13 mouse cellular contexts compared by ENCODE assay signal in genomic region chr5:121807186-121807585, GRCm38 (mm10). TPM values are rescaled to one million over a fixed set of nuclear protein-coding genes. Genes with fewer than 3 reads are reported as not detected.
DNase-seq lines count a peak whose midpoint lies in the region; ATAC-seq lines count a peak whose summit lies in the region.
"Had no signal": no experiment of that assay in that cellular context is flagged by ENCODE, and none has a peak within 500 bp of the region (broad histone marks: within the 10 kb centered on the region; RNA-seq: fewer than 3 reads in every experiment).

No protein-coding gene starts in this region.

- peaks cover 24% of the 10 kb centered on the region for H3K36me3 ChIP-seq in heart, embryonic 16.5 days (ENCODE audit: control insufficient read depth, insufficient read depth)
- peaks cover 58% of the 10 kb centered on the region for H3K36me3 ChIP-seq in neural tube, embryonic 13.5 days
- peaks cover 55% of the 10 kb centered on the region for H3K36me3 ChIP-seq in neural tube, embryonic 15.5 days

- H3K4me3 ChIP-seq in heart, embryonic 16.5 days (ENCODE audit: low read length): no peak overlapping the region
- H3K4me3 ChIP-seq in neural tube, embryonic 13.5 days: no peak overlapping the region
- no peak overlapping the region for H3K4me3 ChIP-seq in neural tube, embryonic 15.5 days (replicated peaks)
- H3K4me3 ChIP-seq: hindbrain, embryonic 15.5 days; liver, embryonic 12.5 days had no signal

- intact Hi-C loops in heart, postnatal 36 days (cut with DNase I): loop anchor here (5.0 kb wide), 1 partner anchor 35 kb away; no protein-coding TSS in a partner anchor

- no peak overlapping the region for H3K4me2 ChIP-seq in heart, embryonic 16.5 days (ENCODE audit: low read depth, low read length)
- H3K4me2 ChIP-seq in neural tube, embryonic 13.5 days: no peak overlapping the region
- H3K4me2 ChIP-seq in neural tube, embryonic 15.5 days: no peak overlapping the region
- H3K4me2 ChIP-seq: hindbrain, embryonic 15.5 days; liver, embryonic 12.5 days had no signal

- peak; percentile 23 for DNase-seq in cerebellum, adult 8-10 months
- no peak for DNase-seq in cerebellum, adult 11 months
- DNase-seq in heart, postnatal 36 days: no peak
- DNase-seq in kidney, postnatal 36 days: no peak
- DNase-seq: B cell, adult 2 months; lung, postnatal 14 days had no signal

- peaks cover 25% of the 10 kb centered on the region for H3K4me1 ChIP-seq in heart, embryonic 16.5 days (ENCODE audit: control insufficient read depth, insufficient read depth, low read length)
- peaks cover 10% of the 10 kb centered on the region; the same call in 1 of the 2 replicates for H3K4me1 ChIP-seq in neural tube, embryonic 13.5 days (replicated peaks)
- H3K4me1 ChIP-seq in neural tube, embryonic 15.5 days: peaks cover 6% of the 10 kb centered on the region
- H3K4me1 ChIP-seq: hindbrain, embryonic 15.5 days had no signal

- no peaks in the 10 kb centered on the region for H3K9me3 ChIP-seq in heart, embryonic 16.5 days (replicated peaks; ENCODE audit: control insufficient read depth, low read length)
- H3K9me3 ChIP-seq in neural tube, embryonic 13.5 days: no peaks in the 10 kb centered on the region
- H3K9me3 ChIP-seq in neural tube, embryonic 15.5 days (replicated peaks): no peaks in the 10 kb centered on the region
- H3K9me3 ChIP-seq: hindbrain, embryonic 15.5 days; liver, embryonic 12.5 days had no signal

- WGBS in heart, embryonic 16.5 days: 89% methylated on average over 3 of the region's 3 CpGs
- WGBS in neural tube, embryonic 13.5 days: 71% methylated on average over 3 of the region's 3 CpGs
- 50% methylated on average over 3 of the region's 3 CpGs for WGBS in neural tube, embryonic 15.5 days

- no peaks in the 10 kb centered on the region for H3K27me3 ChIP-seq in heart, embryonic 16.5 days (ENCODE audit: control insufficient read depth, insufficient read depth, low read length)
- H3K27me3 ChIP-seq in neural tube, embryonic 13.5 days: no peaks in the 10 kb centered on the region
- no peaks in the 10 kb centered on the region for H3K27me3 ChIP-seq in neural tube, embryonic 15.5 days (replicated peaks)
- H3K27me3 ChIP-seq: hindbrain, embryonic 15.5 days; liver, embryonic 12.5 days had no signal

- no peak for ATAC-seq in heart, embryonic 16.5 days (replicated peaks; ENCODE audit: extremely low read depth, insufficient read depth, low FRiP score)
- no peak; the same call in 1 of the 2 replicates for ATAC-seq in neural tube, embryonic 13.5 days (ENCODE audit: low read depth)
- ATAC-seq in neural tube, embryonic 15.5 days (ENCODE audit: low FRiP score): no peak
- no peak for ATAC-seq in activated CD4-positive, CD25-positive, alpha-beta regulatory T cell, adult 4 months
- ATAC-seq: forebrain, embryonic 16.5 days; liver, embryonic 12.5 days had no signal

- peak overlapping the region; percentile 8; the same call in 1 of the 2 replicates for H3K9ac ChIP-seq in heart, embryonic 16.5 days (ENCODE audit: low read length)
- H3K9ac ChIP-seq in neural tube, embryonic 13.5 days: no peak overlapping the region
- no peak overlapping the region for H3K9ac ChIP-seq in neural tube, embryonic 15.5 days (replicated peaks)
- H3K9ac ChIP-seq: hindbrain, embryonic 15.5 days; liver, embryonic 12.5 days had no signal

- peak overlapping the region; percentile 47 for H3K27ac ChIP-seq in heart, embryonic 16.5 days (ENCODE audit: low read length)
- peak overlapping the region; percentile 61 for H3K27ac ChIP-seq in neural tube, embryonic 13.5 days (replicated peaks)
- H3K27ac ChIP-seq in neural tube, embryonic 15.5 days (replicated peaks): no peak overlapping the region
- H3K27ac ChIP-seq: hindbrain, embryonic 15.5 days; liver, embryonic 12.5 days had no signal

RNA-seq across cellular contexts. Expression of gene Sh2b3, which starts 30.3 kb away (rescaled TPM):
- 12.0 and 13.3 TPM in 2 replicates for polyA plus RNA-seq in heart, embryonic 16.5 days (2015; fragmentation: Nextera tagmentation; extraction: Ambion mirVana)
- 10 to 100 TPM; 23.8 to 28.1 TPM for total RNA-seq in heart, postnatal 36 days (2021)
- polyA plus RNA-seq in neural tube, embryonic 13.5 days (2015; fragmentation: Nextera tagmentation; extraction: Ambion mirVana): 6.9 and 7.7 TPM in 2 replicates
- 7.5 and 9.4 TPM in 2 replicates for polyA plus RNA-seq in neural tube, embryonic 15.5 days (2015; fragmentation: Nextera tagmentation; extraction: Ambion mirVana)
- 10 to 100 TPM in 1 of 2 experiments, 1 to 10 TPM in 1; 9.8 to 11.6 TPM for polyA plus RNA-seq in activated CD4-positive, CD25-positive, alpha-beta regulatory T cell, adult 4 months (2017; shearing (Covaris generic))

RNA-seq across cellular contexts. Expression of gene Pheta1, which starts 41.6 kb away (rescaled TPM):
- 15.3 and 19.4 TPM in 2 replicates for polyA plus RNA-seq in heart, embryonic 16.5 days (2015; fragmentation: Nextera tagmentation; extraction: Ambion mirVana)
- total RNA-seq in heart, postnatal 36 days (2021): 10 to 100 TPM; 11.6 to 12.6 TPM
- polyA plus RNA-seq in neural tube, embryonic 13.5 days (2015; fragmentation: Nextera tagmentation; extraction: Ambion mirVana): 41.1 and 41.5 TPM in 2 replicates
- polyA plus RNA-seq in neural tube, embryonic 15.5 days (2015; fragmentation: Nextera tagmentation; extraction: Ambion mirVana): 33.0 and 34.7 TPM in 2 replicates
- polyA plus RNA-seq in activated CD4-positive, CD25-positive, alpha-beta regulatory T cell, adult 4 months (2017; shearing (Covaris generic)): 1 to 10 TPM in 1 of 2 experiments, under 1 TPM in 1; 0.60 to 1.2 TPM
